Mouse (Mus musculus): ENCODE measurements around the gene Kprp.
"Not testable (repeated sequence)": the region's sequence is repeated elsewhere in the genome, so short reads cannot be mapped to it uniquely, and the experiment has no call there.

The Kprp gene

DNA sequence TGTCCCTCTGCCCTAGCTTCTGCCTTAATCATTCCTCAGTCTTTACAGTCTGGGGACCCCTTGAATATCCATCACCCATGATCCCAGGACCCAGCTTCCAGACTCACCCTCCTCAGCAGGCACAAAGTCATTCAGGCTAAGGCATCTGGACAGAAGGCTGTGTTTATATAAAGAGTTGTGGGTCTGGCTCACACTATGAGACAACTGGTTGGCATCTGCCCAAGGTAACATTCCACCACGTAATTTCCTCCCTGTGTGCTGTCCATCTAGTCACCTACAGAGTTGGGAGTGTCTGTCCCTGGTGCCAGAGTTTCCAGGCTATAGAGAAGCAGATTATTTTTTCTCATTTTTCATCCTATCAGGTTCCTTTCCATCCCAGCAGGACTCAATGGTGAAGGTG lies at the start of gene Kprp:
Kprp (minus strand) TSS at position 140 of the 400 bp plus-strand sequence.
- DNase-seq (ENCODE audit: low read depth), result no peak

GRCm38 (mm10) chr3:92874180-92874579 lies 47.1 kb upstream of the Kprp start:
- DNase-seq (ENCODE audit: low read depth), result no peak

- DNase-seq (ENCODE audit: low read depth), result no peak
These were observed 43.1 kb upstream of the Kprp start, which contains the start of gene 2310050C09Rik for GRCm38 (mm10) chr3:92870116-92870515. Gene 2310050C09Rik (minus strand): TSS chr3:92870216.

- DNase-seq (ENCODE audit: low read depth), result no peak
These were observed 24.1 kb upstream of the Kprp start, which contains the start of gene Lce1l for GRCm38 (mm10) chr3:92851186-92851585. Gene Lce1l (minus strand): TSS chr3:92851286.

DNA sequence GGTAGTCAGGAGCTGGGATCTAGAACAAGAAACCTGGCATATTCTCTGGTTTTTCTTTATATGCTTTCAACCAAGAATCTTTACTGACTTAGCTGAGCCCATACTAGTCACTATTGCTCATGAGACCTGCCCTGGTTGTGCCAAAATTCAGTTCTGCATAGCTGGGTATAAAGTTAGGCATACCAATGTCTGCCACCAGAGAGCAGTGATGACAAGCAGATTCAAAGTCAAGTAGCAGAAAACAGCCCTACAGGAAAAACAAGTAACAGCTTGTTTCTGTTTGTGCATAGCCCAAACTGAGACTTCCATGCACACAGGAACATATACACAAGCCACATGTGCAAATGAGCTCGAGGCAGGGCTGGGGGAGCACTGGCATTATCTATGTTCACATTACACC lies 1.2 kb downstream of the Kprp start:
- no peak for DNase-seq (ENCODE audit: low read depth)

- not testable (repeated sequence) for DNase-seq (ENCODE audit: low read depth)
These were observed 11.0 kb downstream of the Kprp start for GRCm38 (mm10) chr3:92816036-92816435.

DNA sequence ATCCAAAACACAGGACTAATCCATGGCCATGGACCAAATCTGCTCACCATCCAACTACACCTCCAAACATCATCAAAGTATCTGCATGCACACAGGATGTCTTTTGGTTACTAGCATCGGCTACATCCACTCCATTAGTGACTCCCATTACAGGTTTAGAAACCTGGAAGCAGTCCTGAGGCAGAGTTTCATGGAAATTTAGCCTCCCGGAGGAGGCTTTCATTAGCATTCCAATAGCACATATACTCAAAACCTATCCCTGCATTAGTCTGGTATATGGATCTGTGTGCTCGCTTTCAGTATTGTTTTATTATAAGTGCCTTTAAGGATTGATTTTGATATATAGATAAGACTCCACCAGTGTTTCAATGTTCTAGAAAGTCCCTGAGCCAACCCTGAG lies 11.5 kb downstream of the Kprp start:
- DNase-seq (ENCODE audit: low read depth), result no peak

DNA sequence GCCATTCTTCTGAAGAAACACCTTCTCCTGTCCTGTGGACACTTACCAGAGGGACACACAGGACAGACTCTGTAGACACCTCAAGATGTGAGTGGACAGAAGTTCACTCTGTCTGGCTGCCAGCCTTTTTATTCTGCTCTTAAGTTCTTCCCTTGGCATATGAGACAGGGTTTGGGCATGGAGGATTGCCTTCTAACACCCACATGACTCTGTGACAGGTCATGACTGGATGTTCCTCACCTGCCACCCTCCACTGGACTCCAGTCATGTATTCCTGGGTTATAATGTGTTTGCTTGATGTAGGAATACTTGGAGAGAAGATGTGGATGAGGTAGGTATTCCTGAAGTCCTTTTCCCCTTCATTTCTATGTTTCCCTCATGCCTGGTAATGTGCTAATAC lies 19.3 kb downstream of the Kprp start, which contains the start of gene Lce1k:
Lce1k (minus strand) TSS at position 101 of the 400 bp plus-strand sequence.
- DNase-seq (ENCODE audit: low read depth), result no peak

DNA sequence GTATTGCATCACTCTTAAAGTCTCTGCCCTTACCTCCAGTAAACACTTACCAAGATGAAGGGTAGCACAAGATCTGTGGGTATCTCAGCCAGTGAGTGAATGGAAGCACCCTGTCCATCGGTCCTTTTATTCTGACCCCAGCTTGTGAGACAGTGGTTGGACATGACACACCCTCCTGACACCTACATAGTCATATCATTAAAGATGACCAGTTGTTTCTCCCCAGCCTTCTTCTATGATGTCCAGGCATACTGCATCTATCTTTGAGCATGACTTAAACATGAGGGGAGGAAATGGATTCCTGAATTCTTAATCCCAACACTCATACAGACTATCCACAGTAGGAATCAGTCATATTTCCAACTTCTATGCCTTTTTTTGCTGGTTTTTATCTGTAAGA lies 36.6 kb downstream of the Kprp start, which contains the start of gene Lce1j:
Lce1j (minus strand) TSS at position 101 of the 400 bp plus-strand sequence.
- DNase-seq (ENCODE audit: low read depth), result no peak

DNA sequence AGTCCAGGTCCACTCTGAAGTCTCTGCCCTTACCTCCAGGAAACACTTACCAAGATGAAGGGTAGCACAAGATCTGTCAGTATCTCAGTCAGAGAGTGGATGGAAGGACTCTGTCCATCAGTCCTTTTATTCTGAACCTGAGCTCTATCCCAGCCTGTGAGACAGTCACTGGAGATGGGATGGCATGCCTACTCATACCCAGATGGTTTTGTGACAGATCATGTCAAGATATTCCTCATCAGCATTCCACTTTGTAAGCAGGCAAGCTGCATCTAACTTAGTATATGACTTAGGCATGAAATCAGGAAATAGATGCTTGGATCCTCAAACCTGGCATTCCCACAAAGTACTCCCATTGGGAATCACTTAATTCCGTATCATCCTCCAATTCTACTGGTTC lies 48.2 kb downstream of the Kprp start, which contains the start of gene Lce1i:
Lce1i (minus strand) TSS at position 101 of the 400 bp plus-strand sequence.
- DNase-seq (ENCODE audit: low read depth), result no peak

Measured in fibroblast of lung, adult 2 months (primary cell).